Mouse (Mus musculus): ENCODE results near the gene Selenos.

GRCm38 (mm10) chr7:66118046-66118445, 38.6 kb downstream of the Selenos start:
- no peak for TF ChIP-seq CTCF (IDR thresholded peaks at IDR 0.05; ENCODE audit: borderline replicate concordance, control insufficient read depth, extremely low read depth, insufficient read depth, low read length, poor library complexity)
- no peak for TF ChIP-seq POLR2A (IDR thresholded peaks at IDR 0.05; ENCODE audit: control insufficient read depth, extremely low read depth, insufficient read depth, low read length, poor library complexity)

Data from thymus, adult 2 months (tissue).